ENCODE assay signal across 8 mouse cellular contexts in the genomic region with DNA sequence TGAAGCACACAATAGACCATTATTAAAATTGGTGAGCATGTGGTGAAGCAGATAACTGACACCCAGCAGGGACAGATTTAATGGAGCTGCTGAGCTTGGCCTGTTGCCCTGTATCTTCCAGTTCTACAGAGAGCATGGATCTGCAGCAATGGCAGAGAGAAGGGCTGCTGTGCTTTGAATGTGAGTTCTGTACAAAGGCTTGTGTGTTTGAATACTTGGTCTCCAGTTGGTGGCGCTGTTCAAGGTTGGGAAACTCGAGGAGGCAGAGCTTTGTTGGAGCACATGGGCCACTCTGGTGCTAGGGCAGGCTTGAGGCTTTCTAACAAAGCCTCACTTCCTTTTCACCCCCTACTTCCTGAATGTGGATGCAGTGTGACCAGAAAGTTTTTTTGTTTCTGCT.
DNase-seq lines count a peak whose midpoint lies in the region; ATAC-seq and TF ChIP-seq lines count a peak whose summit lies in the region.

No protein-coding gene starts in this region.

- 13% methylated on average over 2 of the region's 2 CpGs for WGBS in forebrain, embryonic 13.5 days
- WGBS in kidney, embryonic 15.5 days: 11% methylated on average over 2 of the region's 2 CpGs
- 16% methylated on average over 2 of the region's 2 CpGs for WGBS in intestine, postnatal 0 days

- ATAC-seq in forebrain, embryonic 13.5 days: peak; percentile 77
- ATAC-seq in megakaryocyte, adult 5-6 weeks (ENCODE audit: poor library complexity, severe bottlenecking): peak; percentile 43; the same call in 1 of the 2 replicates
- ATAC-seq in kidney, embryonic 15.5 days (replicated peaks; ENCODE audit: low FRiP score): no peak
- no peak for ATAC-seq in intestine, postnatal 0 days

- H3K4me1 ChIP-seq in forebrain, embryonic 13.5 days: no peaks in the 10 kb centered on the region
- no peaks in the 10 kb centered on the region for H3K4me1 ChIP-seq in kidney, embryonic 15.5 days
- H3K4me1 ChIP-seq in intestine, postnatal 0 days (replicated peaks; ENCODE audit: control insufficient read depth, insufficient read depth, low read length): no peaks in the 10 kb centered on the region

- no peak for TF ChIP-seq CTCF in intestine, postnatal 0 days (IDR thresholded peaks at IDR 0.05; ENCODE audit: low read depth)

- no peaks in the 10 kb centered on the region for H3K9me3 ChIP-seq in forebrain, embryonic 13.5 days (replicated peaks)
- no peaks in the 10 kb centered on the region for H3K9me3 ChIP-seq in kidney, embryonic 15.5 days (replicated peaks)
- H3K9me3 ChIP-seq in intestine, postnatal 0 days (ENCODE audit: control insufficient read depth): no peaks in the 10 kb centered on the region

- H3K4me2 ChIP-seq in forebrain, embryonic 13.5 days: no peak overlapping the region
- no peak overlapping the region for H3K4me2 ChIP-seq in kidney, embryonic 15.5 days
- no peak overlapping the region for H3K4me2 ChIP-seq in intestine, postnatal 0 days (replicated peaks; ENCODE audit: low read depth)

- DNase-seq in ES-CJ7 (ENCODE audit: low read depth, low spot score): peak; percentile 9
- peak; percentile 7 for DNase-seq in c-Kit-positive CD71-negative TER-119-negative erythroid progenitor cells, embryonic 14.5 days (ENCODE audit: low read depth)
- no peak for DNase-seq in ovary, postnatal 36 days (ENCODE audit: low spot score)
- no peak for DNase-seq in heart, adult 8-10 months (ENCODE audit: low spot score)

- H3K9ac ChIP-seq in forebrain, embryonic 13.5 days: no peak overlapping the region
- no peak overlapping the region for H3K9ac ChIP-seq in kidney, embryonic 15.5 days
- no peak overlapping the region for H3K9ac ChIP-seq in intestine, postnatal 0 days (ENCODE audit: low read depth, low read length)

- H3K27ac ChIP-seq in forebrain, embryonic 13.5 days: peak overlapping the region; percentile 35; the same call in 1 of the 2 replicates
- H3K27ac ChIP-seq in kidney, embryonic 15.5 days: no peak overlapping the region
- H3K27ac ChIP-seq in intestine, postnatal 0 days (ENCODE audit: low read depth, low read length): no peak overlapping the region

- no peaks in the 10 kb centered on the region for H3K27me3 ChIP-seq in forebrain, embryonic 13.5 days
- H3K27me3 ChIP-seq in kidney, embryonic 15.5 days: no peaks in the 10 kb centered on the region
- H3K27me3 ChIP-seq in intestine, postnatal 0 days (replicated peaks; ENCODE audit: control insufficient read depth, insufficient read depth, low read length): no peaks in the 10 kb centered on the region

- H3K4me3 ChIP-seq in forebrain, embryonic 13.5 days: no peak overlapping the region
- H3K4me3 ChIP-seq in kidney, embryonic 15.5 days (replicated peaks): no peak overlapping the region
- H3K4me3 ChIP-seq in intestine, postnatal 0 days (ENCODE audit: low read depth, low read length): no peak overlapping the region

- no peaks in the 10 kb centered on the region for H3K36me3 ChIP-seq in forebrain, embryonic 13.5 days (ENCODE audit: poor library complexity, severe bottlenecking)
- H3K36me3 ChIP-seq in kidney, embryonic 15.5 days: no peaks in the 10 kb centered on the region
- H3K36me3 ChIP-seq in intestine, postnatal 0 days (ENCODE audit: control insufficient read depth, insufficient read depth): no peaks in the 10 kb centered on the region

Comparison
In these comparisons a context has a peak if more than half of its experiments do, and no peak if none do; other contexts are left out.
1. DNase-seq: peak in ES-CJ7 (single experiment) and c-Kit-positive CD71-negative TER-119-negative erythroid progenitor cells, embryonic 14.5 days (single experiment); none in ovary, postnatal 36 days (single experiment) and heart, adult 8-10 months (single experiment).
2. ATAC-seq: peak in forebrain, embryonic 13.5 days (single experiment) and megakaryocyte, adult 5-6 weeks (single experiment); none in kidney, embryonic 15.5 days (single experiment) and intestine, postnatal 0 days (single experiment).